Mouse (Mus musculus): ENCODE results near the gene Psmc5.

Gene Psmc5

DNA sequence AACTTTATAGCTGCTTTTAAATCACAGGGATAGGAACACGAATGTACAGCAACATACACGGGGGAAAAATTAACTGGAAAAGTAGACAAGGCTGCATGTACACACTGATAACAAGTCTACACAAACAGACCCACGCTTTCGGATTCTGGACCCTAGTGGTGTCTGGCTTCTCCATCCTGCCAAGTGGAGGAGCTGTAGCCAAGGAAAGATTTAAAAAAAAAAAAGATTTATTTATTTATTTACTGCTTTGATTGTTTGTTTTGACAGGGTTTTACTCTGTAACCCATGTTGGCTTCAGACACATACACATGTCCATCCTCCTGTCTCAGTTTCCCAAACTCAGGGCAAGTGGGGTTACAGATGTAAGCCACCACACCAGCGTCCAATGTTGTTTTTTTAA lies 51.5 kb downstream of the Psmc5 start:
- no peak for ATAC-seq (ENCODE audit: low TSS enrichment)

DNA sequence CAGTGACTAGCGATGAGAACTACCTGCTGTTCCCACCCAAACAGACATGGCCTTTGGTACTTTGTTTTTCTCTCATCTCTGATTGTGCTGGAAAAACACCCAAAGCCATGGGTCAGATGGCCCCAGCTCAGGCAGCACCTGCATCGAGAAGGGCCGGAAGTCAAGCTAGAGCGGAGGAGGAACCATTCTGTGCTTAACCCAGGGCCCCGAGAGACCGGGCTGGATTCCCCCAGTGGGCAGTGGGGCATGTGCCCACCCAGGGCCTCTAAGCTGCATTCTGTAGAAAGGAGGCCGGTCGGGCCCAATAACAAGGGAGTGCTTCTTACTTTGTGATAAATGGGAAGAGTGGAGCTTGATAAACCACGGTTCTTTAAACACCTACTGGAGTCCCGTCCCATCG lies 52.2 kb downstream of the Psmc5 start:
- ATAC-seq (ENCODE audit: low TSS enrichment) = no peak

DNA sequence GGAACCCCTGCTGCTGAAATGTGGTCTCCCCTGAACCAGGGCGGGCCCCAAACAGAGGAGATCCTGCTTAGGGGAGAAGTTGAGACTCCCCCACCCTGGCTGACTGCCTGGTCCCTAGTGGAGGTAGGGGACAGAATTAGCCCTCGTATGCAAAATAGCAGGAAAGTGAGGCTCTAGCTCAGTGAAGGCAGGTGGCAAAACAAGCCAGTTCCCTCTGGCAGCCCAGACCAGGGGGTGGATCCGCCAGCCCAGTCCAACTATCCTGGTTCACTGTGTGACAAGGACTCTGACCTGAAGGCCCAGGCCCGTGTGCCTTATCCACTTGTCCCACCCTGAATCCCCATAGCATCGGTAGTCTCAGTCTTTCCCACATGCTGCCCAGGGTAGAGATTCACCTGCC lies 54.2 kb downstream of the Psmc5 start:
- ATAC-seq (ENCODE audit: low TSS enrichment) = no peak
